Mouse (Mus musculus) heart, embryonic 10.5 days (tissue): ENCODE results near the gene Smim17. TPM values are rescaled to one million over a fixed set of nuclear protein-coding genes. Genes with fewer than 3 reads are reported as not detected.
"Not testable (repeated sequence)": the region's sequence is repeated elsewhere in the genome, so short reads cannot be mapped to it uniquely, and the experiment has no call there.

ENCODE experiments used
- DNase-seq: peaks from one replicate; pipeline ENCODE4 v3.0.0-alpha.2; 2017; ENCODE audit warnings: low spot score
- H3K27ac ChIP-seq: fragments of 300-500 bp; sonication (generic); 2 replicates; pipeline ENCODE4 v1.5.1; 2016; ENCODE audit warnings: mild to moderate bottlenecking
- H3K27me3 ChIP-seq: fragments of 300-500 bp; sonication (generic); 2 replicates; pipeline ENCODE4 v1.6.1; 2016; ENCODE audit warnings: mild to moderate bottlenecking; ENCODE audit not compliant: poor library complexity, insufficient read depth, severe bottlenecking
- H3K36me3 ChIP-seq: fragments of 300-500 bp; sonication (generic); 2 replicates; pipeline ENCODE4 v1.6.1; 2016; ENCODE audit warnings: mild to moderate bottlenecking, moderate library complexity
- H3K4me1 ChIP-seq: fragments of 300-500 bp; sonication (generic); 2 replicates; pipeline ENCODE4 v1.6.1; 2016; ENCODE audit warnings: mild to moderate bottlenecking
- H3K4me3 ChIP-seq: fragments of 300-500 bp; sonication (generic); 2 replicates; pipeline ENCODE4 v1.5.1; 2016; ENCODE audit warnings: mild to moderate bottlenecking, moderate library complexity
- H3K9me3 ChIP-seq: fragments of 300-500 bp; sonication (generic); 2 replicates; pipeline ENCODE4 v1.6.1; 2016; ENCODE audit warnings: mild to moderate bottlenecking, moderate library complexity
- WGBS: fragments of 180-500 bp; shearing (Covaris S2); methylation state at CpG from one replicate; pipeline ENCODE4 v1.1.7; 2016; 5-methylcytosine and 5-hydroxymethylcytosine counted together
- polyA plus RNA-seq: library from polyadenylated mRNA; unstranded; fragments of >200 nt; fragmentation: Nextera tagmentation; extraction: Ambion mirVana; gene quantifications from 2 replicates; pipeline ENCODE4 v1.2.1, GENCODE M21; 2016

Gene Smim17
- 0.18 and 0.21 TPM in 2 replicates for polyA plus RNA-seq

DNA sequence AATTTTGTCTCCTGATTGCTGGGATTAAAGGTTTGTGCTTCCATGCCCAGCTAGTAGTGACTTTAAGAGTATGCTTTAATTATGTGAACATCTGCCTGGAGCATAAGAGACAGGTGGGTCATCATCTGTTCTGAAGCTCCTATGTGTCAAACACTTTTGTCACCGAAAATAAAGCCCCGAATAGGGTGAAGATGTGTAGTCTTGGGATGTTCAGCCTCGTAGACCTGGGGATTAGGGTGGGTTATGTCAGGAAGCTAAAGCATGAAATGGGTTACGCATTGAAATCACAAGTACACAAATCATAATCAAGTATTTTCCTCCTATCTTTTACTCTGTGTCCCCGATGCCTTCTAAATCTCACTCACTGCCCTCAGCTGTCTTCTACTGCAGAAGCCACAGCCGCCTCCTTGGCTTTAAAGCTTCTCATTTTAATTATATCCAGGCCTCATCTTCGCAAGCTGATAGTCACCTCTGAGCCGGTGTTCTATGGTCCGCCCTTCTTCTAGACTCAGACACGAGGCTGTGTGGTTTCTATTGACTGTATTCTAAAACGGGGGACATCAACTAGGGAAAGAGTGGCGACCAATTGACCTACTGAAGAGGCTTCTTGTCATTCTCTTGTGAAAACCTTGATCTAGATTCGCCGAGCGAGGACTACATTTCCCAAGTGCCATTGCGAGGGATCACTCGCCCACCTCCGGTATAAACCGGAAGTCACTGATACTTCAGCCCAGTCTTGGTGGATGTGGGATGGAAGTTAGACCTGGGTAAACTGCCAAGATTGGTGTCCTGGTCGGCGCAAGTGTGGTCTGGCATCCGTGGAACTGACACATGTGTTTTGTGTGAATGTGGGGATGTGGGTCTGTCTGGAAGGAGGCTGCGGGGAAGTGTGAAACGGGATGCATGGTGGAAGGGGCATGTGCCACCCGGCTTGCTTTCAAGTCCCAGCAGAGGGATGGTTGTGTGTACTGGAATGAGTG is at the start of gene Smim17:
Smim17 (plus strand) TSS at position 720 of the 980 bp plus-strand sequence.
- peak; percentile 79 for DNase-seq
- no peak within 1 kb of the TSS for H3K27ac ChIP-seq
- no peaks in the 10 kb centered on the region for H3K9me3 ChIP-seq
- peak within 1 kb of the TSS; percentile 58 for H3K4me3 ChIP-seq
- H3K27me3 ChIP-seq: no peaks in the 10 kb centered on the region
- 28% methylated on average over 25 of the region's 25 CpGs for WGBS
- peaks cover 24% of the 10 kb centered on the region for H3K36me3 ChIP-seq
- H3K4me1 ChIP-seq: peaks cover 4% of the 10 kb centered on the region; the same call in 1 of the 2 replicates

GRCm38 (mm10) chr7:6358121-6358520 is 40.4 kb upstream of the Smim17 start:
- H3K4me3 ChIP-seq: no peak overlapping the region
- H3K36me3 ChIP-seq: peaks cover 14% of the 10 kb centered on the region; the same call in 1 of the 2 replicates
- no peaks in the 10 kb centered on the region for H3K9me3 ChIP-seq
- no peak for DNase-seq
- H3K27ac ChIP-seq: no peak overlapping the region
- 63% methylated on average over 2 of the region's 2 CpGs for WGBS
- H3K4me1 ChIP-seq: no peaks in the 10 kb centered on the region; the same call in 1 of the 2 replicates
- no peaks in the 10 kb centered on the region for H3K27me3 ChIP-seq

GRCm38 (mm10) chr7:6358937-6359590 is 39.5 kb upstream of the Smim17 start:
- DNase-seq: peak; percentile 67

GRCm38 (mm10) chr7:6360477-6361060 is 37.9 kb upstream of the Smim17 start:
- no peaks in the 10 kb centered on the region for H3K27me3 ChIP-seq
- no peak for DNase-seq
- H3K9me3 ChIP-seq: no peaks in the 10 kb centered on the region
- no peak overlapping the region for H3K4me3 ChIP-seq
- H3K36me3 ChIP-seq: no peaks in the 10 kb centered on the region
- 12% methylated on average over 9 of the region's 9 CpGs for WGBS
- peaks cover 4% of the 10 kb centered on the region; the same call in 1 of the 2 replicates for H3K4me1 ChIP-seq
- no peak overlapping the region for H3K27ac ChIP-seq

More at GRCm38 (mm10) chr7:6358937-6359590, 39.5 kb upstream of the Smim17 start:
- 55% methylated on average over 10 of the region's 10 CpGs for WGBS
- no peaks in the 10 kb centered on the region for H3K9me3 ChIP-seq
- H3K4me1 ChIP-seq: peaks cover 4% of the 10 kb centered on the region; the same call in 1 of the 2 replicates
- no peak overlapping the region for H3K4me3 ChIP-seq
- H3K36me3 ChIP-seq: peaks cover 7% of the 10 kb centered on the region; the same call in 1 of the 2 replicates
- no peak overlapping the region for H3K27ac ChIP-seq
- H3K27me3 ChIP-seq: no peaks in the 10 kb centered on the region

- Histone ChIP-seq H3K27ac (peak overlapping the region; percentile 85), H3K36me3 (no peaks in the 10 kb centered on the region), H3K4me3 (peak overlapping the region; percentile 69), H3K4me1 (peaks cover 4% of the 10 kb centered on the region; the same call in 1 of the 2 replicates), H3K27me3 (no peaks in the 10 kb centered on the region), H3K9me3 (no peaks in the 10 kb centered on the region)
- no peak for DNase-seq
- WGBS: 25% methylated on average over 7 of the region's 7 CpGs
Measured at GRCm38 (mm10) chr7:6361756-6362155, 36.8 kb upstream of the Smim17 start.

GRCm38 (mm10) chr7:6362268-6363046 is 36.1 kb upstream of the Smim17 start:
- Histone ChIP-seq H3K4me3 (peak overlapping the region; percentile 69), H3K27me3 (no peaks in the 10 kb centered on the region), H3K27ac (peak overlapping the region; percentile 85), H3K4me1 (peaks cover 4% of the 10 kb centered on the region; the same call in 1 of the 2 replicates), H3K36me3 (no peaks in the 10 kb centered on the region), H3K9me3 (no peaks in the 10 kb centered on the region)
- peak; percentile 100 for DNase-seq
- under 1% methylated on average over 38 of the region's 38 CpGs for whole genome bisulfite sequencing

DNA sequence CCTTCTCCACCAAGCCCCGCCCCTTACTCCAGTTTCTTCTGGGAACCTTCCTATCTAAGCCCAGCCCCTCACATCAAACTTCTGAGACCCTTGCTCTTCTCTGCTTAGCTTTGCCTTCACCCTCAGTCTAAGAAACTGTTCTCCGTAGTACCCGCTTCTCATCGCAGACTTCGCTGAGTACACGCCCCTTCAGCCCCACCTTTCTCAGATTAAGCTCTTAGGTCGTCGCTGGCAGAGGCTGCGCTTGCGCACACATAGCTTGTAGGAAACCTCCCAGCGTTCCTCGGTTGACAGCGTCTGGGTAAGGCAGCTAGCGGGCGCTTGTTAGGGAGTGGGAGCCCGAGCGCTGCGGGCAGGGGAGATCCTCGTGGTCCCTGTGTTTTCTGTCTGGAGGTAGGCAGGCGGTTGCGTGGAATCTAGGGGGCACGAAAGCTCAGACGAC is 35.4 kb upstream of the Smim17 start, which contains the start of gene Zfp78:
Zfp78 (plus strand) TSS at position 234 of the 442 bp plus-strand sequence.
- Histone ChIP-seq H3K27me3 (no peaks in the 10 kb centered on the region), H3K36me3 (no peaks in the 10 kb centered on the region), H3K9me3 (no peaks in the 10 kb centered on the region), H3K27ac (peak within 1 kb of the TSS; percentile 85), H3K4me3 (peak within 1 kb of the TSS; percentile 69), H3K4me1 (peaks cover 4% of the 10 kb centered on the region; the same call in 1 of the 2 replicates)
- WGBS: 0% methylated on average over 23 of the region's 23 CpGs
- peak; percentile 96 for DNase-seq

DNA sequence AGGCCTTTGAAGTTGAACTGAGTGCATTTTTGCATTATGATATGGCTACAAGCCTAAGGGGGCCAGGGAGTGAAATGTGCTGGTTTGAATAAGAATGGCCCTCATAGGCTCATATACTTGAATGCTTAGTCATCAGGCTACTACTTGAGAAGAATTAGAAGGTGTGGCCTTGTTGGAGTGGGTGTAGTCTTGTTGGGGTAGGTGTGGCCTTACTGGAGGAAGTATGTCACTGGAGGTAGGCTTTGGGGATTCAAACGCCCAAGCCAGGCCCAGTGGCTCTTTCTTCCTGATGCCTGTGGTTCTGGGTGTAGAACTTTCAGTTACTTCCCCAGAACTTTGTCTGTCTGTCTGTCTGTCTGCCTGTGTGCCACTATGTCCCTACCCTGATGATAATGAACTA is 33.8 kb upstream of the Smim17 start:
- no peaks in the 10 kb centered on the region for H3K9me3 ChIP-seq
- H3K27me3 ChIP-seq: no peaks in the 10 kb centered on the region
- no peak overlapping the region for H3K4me3 ChIP-seq
- H3K4me1 ChIP-seq: peaks cover 4% of the 10 kb centered on the region; the same call in 1 of the 2 replicates
- no peak for DNase-seq
- 55% methylated on average over 1 of the region's 1 CpGs for WGBS
- no peak overlapping the region for H3K27ac ChIP-seq
- H3K36me3 ChIP-seq: no peaks in the 10 kb centered on the region

DNA sequence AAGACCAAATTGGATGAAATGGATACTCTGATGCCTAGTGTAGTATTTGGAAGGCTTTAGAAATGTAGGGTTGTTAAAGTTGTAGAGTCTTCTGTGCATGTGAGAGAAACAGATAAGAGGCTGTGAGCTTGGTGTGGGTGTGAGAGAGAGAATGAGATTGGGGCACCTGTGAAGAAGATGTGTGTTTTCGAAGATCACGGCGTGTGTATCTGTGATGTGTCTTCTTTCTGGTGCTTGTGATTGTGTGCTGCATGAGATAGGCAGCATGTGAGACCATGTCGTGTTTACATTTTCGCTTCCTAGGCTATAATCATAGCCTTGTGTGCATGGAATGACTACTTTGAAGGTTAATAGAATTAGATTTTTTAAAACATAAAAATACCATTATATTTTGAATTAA is 31.3 kb upstream of the Smim17 start:
- Histone ChIP-seq H3K4me3 (no peak overlapping the region), H3K27ac (no peak overlapping the region), H3K4me1 (peaks cover 4% of the 10 kb centered on the region; the same call in 1 of the 2 replicates), H3K27me3 (no peaks in the 10 kb centered on the region), H3K36me3 (no peaks in the 10 kb centered on the region), H3K9me3 (no peaks in the 10 kb centered on the region)
- 76% methylated on average over 5 of the region's 5 CpGs for WGBS
- no peak for DNase-seq

DNA sequence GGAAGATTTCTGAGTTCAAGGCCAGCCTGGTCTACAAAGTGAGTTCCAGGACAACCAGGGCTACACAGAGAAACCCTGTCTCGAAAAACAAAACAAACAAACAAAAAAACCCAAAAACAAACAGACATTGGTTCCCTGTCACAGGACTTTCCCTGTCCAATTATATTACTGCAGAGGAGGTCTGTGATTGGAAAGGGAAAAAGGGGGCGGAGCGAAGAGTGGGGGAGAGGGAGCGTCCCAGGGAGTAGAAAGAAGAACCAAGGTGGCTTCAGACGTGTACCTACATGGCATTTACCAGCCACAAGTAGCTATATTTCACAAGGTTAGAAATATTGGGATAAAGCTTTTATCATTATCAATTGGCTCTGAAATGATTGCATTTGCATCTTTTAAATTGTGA is 30.4 kb upstream of the Smim17 start:
- not testable (repeated sequence) for DNase-seq, H3K27me3 ChIP-seq, H3K27ac ChIP-seq, H3K9me3 ChIP-seq, H3K4me3 ChIP-seq, H3K4me1 ChIP-seq, H3K36me3 ChIP-seq
- WGBS: 78% methylated on average over 5 of the region's 5 CpGs

GRCm38 (mm10) chr7:6369460-6369859 is 29.1 kb upstream of the Smim17 start:
- H3K4me3 ChIP-seq: no peak overlapping the region
- no peaks in the 10 kb centered on the region for H3K9me3 ChIP-seq
- WGBS: 76% methylated on average over 3 of the region's 3 CpGs
- H3K4me1 ChIP-seq: no peaks in the 10 kb centered on the region
- no peaks in the 10 kb centered on the region for H3K36me3 ChIP-seq
- DNase-seq: no peak
- no peaks in the 10 kb centered on the region for H3K27me3 ChIP-seq
- H3K27ac ChIP-seq: no peak overlapping the region

- 79% methylated on average over 3 of the region's 3 CpGs for WGBS
- no peaks in the 10 kb centered on the region for H3K36me3 ChIP-seq
- H3K27ac ChIP-seq: no peak overlapping the region
- H3K27me3 ChIP-seq: no peaks in the 10 kb centered on the region
- no peaks in the 10 kb centered on the region for H3K4me1 ChIP-seq
- no peak for DNase-seq
- H3K4me3 ChIP-seq: no peak overlapping the region
- H3K9me3 ChIP-seq: no peaks in the 10 kb centered on the region
Measured at GRCm38 (mm10) chr7:6372993-6373392, 25.5 kb upstream of the Smim17 start.
